Mouse (Mus musculus) liver, embryonic 14.5 days (tissue): ENCODE results near the gene Pigh.

Experiments
- CTCF ChIP-seq: IDR thresholded peaks from 2 replicates; pipeline ENCODE4 v1.5.1; 2016; ENCODE audit warnings: antibody characterized with exemption, low read depth, control low read depth
- EP300 ChIP-seq: IDR thresholded peaks from 2 replicates; pipeline ENCODE4 v1.6.1; 2016; ENCODE audit warnings: antibody characterized with exemption, low read depth

- TF ChIP-seq EP300 (no peak), CTCF (no peak)
Observed at GRCm38 (mm10) chr12:79048898-79049297, 40.6 kb downstream of the Pigh start.
